Mouse (Mus musculus): ENCODE results near the gene Gm13128. TPM values are rescaled to one million over a fixed set of nuclear protein-coding genes. Genes with fewer than 3 reads are reported as not detected.

Gene Gm13128
- not detected for polyA plus RNA-seq (2014; fragmentation: Illumina TruSeq; extraction: RNeasy Lipid Tissue Mini Kit (QIAGEN cat#74804); ENCODE audit: low replicate concordance)

DNA sequence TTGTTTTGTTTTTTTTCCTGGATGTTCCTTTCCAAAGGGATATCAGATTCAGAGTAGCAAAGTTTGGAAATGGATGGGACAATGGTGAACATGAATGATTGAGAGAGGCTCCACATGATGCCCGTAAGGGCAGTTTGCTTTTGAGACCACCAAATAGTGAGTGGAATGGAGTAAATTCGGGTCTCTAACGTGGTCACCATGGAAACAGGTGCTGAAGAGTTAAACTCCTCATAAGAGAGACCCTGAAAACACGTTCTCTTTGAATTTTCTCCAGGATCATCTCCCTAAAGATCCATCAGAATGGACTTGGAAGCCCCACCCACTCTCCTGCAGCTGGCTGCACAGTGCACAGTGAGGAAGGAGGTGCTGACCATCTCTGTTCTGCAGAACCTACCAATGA is at the start of gene Gm13128:
Gene Gm13128 (plus strand): TSS at position 301 of the 400 bp plus-strand sequence.

DNA sequence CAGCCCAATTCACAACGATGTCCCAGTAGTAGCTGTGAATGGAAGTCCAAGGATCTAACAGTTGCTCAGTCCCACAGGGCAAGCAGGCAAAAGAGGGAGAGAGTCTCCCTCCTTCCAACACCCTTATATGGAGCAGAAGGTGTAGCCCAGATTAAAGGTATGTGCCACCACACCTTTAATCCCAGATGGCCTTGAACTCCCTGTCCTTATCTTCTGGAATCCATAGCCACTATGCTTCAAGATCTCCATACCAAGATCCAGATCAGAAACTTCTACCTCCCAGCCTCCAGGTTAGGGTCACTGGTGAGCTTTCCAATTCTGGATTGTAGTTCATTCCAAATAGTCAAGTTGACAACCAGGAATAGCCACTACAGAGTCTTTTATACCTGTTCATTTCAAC is 49.7 kb upstream of the Gm13128 start, which contains the start of gene Pramel5:
Gene Pramel5 (minus strand): TSS at position 101 of the 400 bp plus-strand sequence.

DNA sequence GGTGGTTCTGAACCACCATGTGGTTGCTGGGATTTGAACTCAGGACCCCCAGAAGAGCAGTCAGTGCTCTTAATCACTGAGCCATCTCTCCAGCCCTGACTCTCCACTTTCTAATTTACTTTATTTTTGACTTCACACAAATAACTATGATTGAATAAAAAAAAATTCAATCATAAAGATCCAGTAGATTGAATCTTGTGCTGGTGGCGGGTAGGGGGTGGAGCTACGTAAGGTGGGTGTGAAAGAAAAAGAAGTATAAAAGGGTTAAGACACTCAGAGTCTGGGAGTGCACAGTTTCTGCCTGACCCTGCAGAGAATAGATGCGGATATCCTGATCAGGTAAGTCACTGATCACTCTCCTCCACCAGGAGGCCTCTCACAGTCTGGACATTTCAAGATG is 27.6 kb downstream of the Gm13128 start, which contains the start of gene Gm13119:
Gene Gm13119 (plus strand): TSS at position 301 of the 400 bp plus-strand sequence.

DNA sequence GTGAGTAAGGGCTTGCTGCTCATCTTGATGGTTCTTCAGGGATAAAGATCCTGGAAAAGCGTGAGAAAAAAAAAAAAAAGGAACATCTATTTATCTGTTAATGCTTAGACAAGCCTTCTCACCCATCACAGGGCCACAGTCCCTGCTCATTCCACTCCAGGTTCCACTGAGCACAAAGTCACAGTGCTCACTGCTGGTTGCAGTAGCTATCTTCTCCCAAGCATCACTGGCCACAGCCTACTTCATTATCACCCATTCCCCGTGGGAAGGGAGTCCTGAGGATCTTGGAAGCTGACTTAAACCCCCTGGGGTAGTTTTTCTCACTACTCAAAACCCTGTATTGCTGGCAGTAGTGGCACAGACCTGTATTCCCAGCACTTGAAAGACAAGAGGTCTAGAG is 47.9 kb downstream of the Gm13128 start, which contains the start of gene Pramef20:
Gene Pramef20 (minus strand): TSS at position 23 of the 400 bp plus-strand sequence.

Other genes with a start within 250 kb of the Gm13128 start
- gene Gm13102, start 223.8 kb upstream of the Gm13128 start, polyA plus RNA-seq (2014; fragmentation: Illumina TruSeq; extraction: RNeasy Lipid Tissue Mini Kit (QIAGEN cat#74804); ENCODE audit: low replicate concordance): not detected
- not detected for gene Oog3, start 167.6 kb upstream of the Gm13128 start, polyA plus RNA-seq (2014; fragmentation: Illumina TruSeq; extraction: RNeasy Lipid Tissue Mini Kit (QIAGEN cat#74804); ENCODE audit: low replicate concordance)
- not detected for gene Oog2, start 139.5 kb upstream of the Gm13128 start, polyA plus RNA-seq (2014; fragmentation: Illumina TruSeq; extraction: RNeasy Lipid Tissue Mini Kit (QIAGEN cat#74804); ENCODE audit: low replicate concordance)
- 2.3 TPM for gene C87977, start 116.9 kb upstream of the Gm13128 start, polyA plus RNA-seq (2014; fragmentation: Illumina TruSeq; extraction: RNeasy Lipid Tissue Mini Kit (QIAGEN cat#74804); ENCODE audit: low replicate concordance)
- gene Pramel5, start 49.8 kb upstream of the Gm13128 start, polyA plus RNA-seq (2014; fragmentation: Illumina TruSeq; extraction: RNeasy Lipid Tissue Mini Kit (QIAGEN cat#74804); ENCODE audit: low replicate concordance): 0.59 TPM
- not detected for gene Gm13119, start 27.7 kb downstream of the Gm13128 start, polyA plus RNA-seq (2014; fragmentation: Illumina TruSeq; extraction: RNeasy Lipid Tissue Mini Kit (QIAGEN cat#74804); ENCODE audit: low replicate concordance)
- gene Pramef20, start 47.7 kb downstream of the Gm13128 start, polyA plus RNA-seq (2014; fragmentation: Illumina TruSeq; extraction: RNeasy Lipid Tissue Mini Kit (QIAGEN cat#74804); ENCODE audit: low replicate concordance): not detected
- gene Pramef12, start 78.2 kb downstream of the Gm13128 start, polyA plus RNA-seq (2014; fragmentation: Illumina TruSeq; extraction: RNeasy Lipid Tissue Mini Kit (QIAGEN cat#74804); ENCODE audit: low replicate concordance): not detected
- not detected for gene 1700012P22Rik, start 108.5 kb downstream of the Gm13128 start, polyA plus RNA-seq (2014; fragmentation: Illumina TruSeq; extraction: RNeasy Lipid Tissue Mini Kit (QIAGEN cat#74804); ENCODE audit: low replicate concordance)
- not detected for gene Gm9944, start 123.1 kb downstream of the Gm13128 start, polyA plus RNA-seq (2014; fragmentation: Illumina TruSeq; extraction: RNeasy Lipid Tissue Mini Kit (QIAGEN cat#74804); ENCODE audit: low replicate concordance)
- gene Aadacl3, start 133.5 kb downstream of the Gm13128 start, polyA plus RNA-seq (2014; fragmentation: Illumina TruSeq; extraction: RNeasy Lipid Tissue Mini Kit (QIAGEN cat#74804); ENCODE audit: low replicate concordance): not detected
- gene 9430007A20Rik, start 189.6 kb downstream of the Gm13128 start, polyA plus RNA-seq (2014; fragmentation: Illumina TruSeq; extraction: RNeasy Lipid Tissue Mini Kit (QIAGEN cat#74804); ENCODE audit: low replicate concordance): not detected
- gene Gm13124, start 234.9 kb downstream of the Gm13128 start, polyA plus RNA-seq (2014; fragmentation: Illumina TruSeq; extraction: RNeasy Lipid Tissue Mini Kit (QIAGEN cat#74804); ENCODE audit: low replicate concordance): not detected